Mouse (Mus musculus) liver (tissue): ENCODE measurements around the gene Kcnc3.

Source experiments
- DNase-seq: peaks from one replicate; pipeline ENCODE4 v3.0.0-alpha.2; 2020; ENCODE audit warnings: mixed read lengths

Kcnc3 gene

GRCm38 (mm10) chr7:44598336-44598735, 7.9 kb downstream of the Kcnc3 start:
- no peak for DNase-seq

- no peak for DNase-seq
These were observed 10.3 kb downstream of the Kcnc3 start for GRCm38 (mm10) chr7:44600691-44601262.

- no peak for DNase-seq
These were observed 11.2 kb downstream of the Kcnc3 start for GRCm38 (mm10) chr7:44601646-44602045.

GRCm38 (mm10) chr7:44602443-44602842, 12.0 kb downstream of the Kcnc3 start:
- no peak for DNase-seq

- DNase-seq: no peak
These were observed 12.9 kb downstream of the Kcnc3 start for GRCm38 (mm10) chr7:44603186-44603855.

GRCm38 (mm10) chr7:44604139-44604606, 13.7 kb downstream of the Kcnc3 start:
- DNase-seq: peak; percentile 49

GRCm38 (mm10) chr7:44604619-44605018, 14.2 kb downstream of the Kcnc3 start:
- DNase-seq: no peak

- no peak for DNase-seq
These were observed 15.0 kb downstream of the Kcnc3 start for GRCm38 (mm10) chr7:44605436-44605835.

- DNase-seq: no peak
These were observed 15.9 kb downstream of the Kcnc3 start for GRCm38 (mm10) chr7:44606171-44606901.

GRCm38 (mm10) chr7:44612192-44612591, 21.7 kb downstream of the Kcnc3 start:
- DNase-seq: no peak

- DNase-seq: peak; percentile 31
These were observed 23.7 kb downstream of the Kcnc3 start for GRCm38 (mm10) chr7:44614041-44614688.

GRCm38 (mm10) chr7:44615309-44615708, 24.8 kb downstream of the Kcnc3 start:
- no peak for DNase-seq

- no peak for DNase-seq
These were observed 25.5 kb downstream of the Kcnc3 start for GRCm38 (mm10) chr7:44615987-44616386.

- no peak for DNase-seq
These were observed 26.6 kb downstream of the Kcnc3 start for GRCm38 (mm10) chr7:44617059-44617458.

GRCm38 (mm10) chr7:44623714-44624542, 33.5 kb downstream of the Kcnc3 start:
- peak; percentile 17 for DNase-seq

GRCm38 (mm10) chr7:44624543-44624826, 34.0 kb downstream of the Kcnc3 start:
- no peak for DNase-seq

GRCm38 (mm10) chr7:44624828-44625227, 34.4 kb downstream of the Kcnc3 start:
- DNase-seq: no peak

GRCm38 (mm10) chr7:44625241-44626067, 35.0 kb downstream of the Kcnc3 start:
- no peak for DNase-seq

GRCm38 (mm10) chr7:44626068-44626385, 35.6 kb downstream of the Kcnc3 start:
- no peak for DNase-seq

GRCm38 (mm10) chr7:44626966-44627365, 36.5 kb downstream of the Kcnc3 start:
- DNase-seq: no peak

- no peak for DNase-seq
These were observed 38.1 kb downstream of the Kcnc3 start for GRCm38 (mm10) chr7:44628402-44629034.
